Mouse (Mus musculus) G1E (cell line): ENCODE data around the gene Nell1. TPM values are rescaled to one million over a fixed set of nuclear protein-coding genes. Genes with fewer than 3 reads are reported as not detected.

Source experiments
- ATAC-seq: 2 replicates; pipeline ENCODE4 v1.8.0; 2016; ENCODE audit warnings: mild to moderate bottlenecking; ENCODE audit not compliant: insufficient number of reproducible peaks, poor library complexity, low FRiP score, severe bottlenecking; ENCODE audit errors: extremely low read depth
- DNase-seq: peaks from one replicate; pipeline ENCODE4 v3.0.0; 2012; ENCODE audit warnings: low spot score
- H3K27me3 ChIP-seq: 2 replicates; pipeline ENCODE4 v1.6.1; 2012; ENCODE audit warnings: mild to moderate bottlenecking, low read length, inconsistent platforms; ENCODE audit not compliant: insufficient read depth
- H3K36me3 ChIP-seq: replicated peaks from 2 replicates; pipeline ENCODE3; 2012; ENCODE audit warnings: mild to moderate bottlenecking, inconsistent platforms
- H3K4me1 ChIP-seq: 2 replicates; pipeline ENCODE4 v1.6.1; 2012; ENCODE audit warnings: low read depth, low read length, inconsistent platforms, mixed read lengths; ENCODE audit not compliant: insufficient read depth
- H3K4me3 ChIP-seq: 2 replicates; pipeline ENCODE4 v1.5.1; 2012; ENCODE audit warnings: low read depth, mild to moderate bottlenecking, inconsistent platforms, low read length, moderate library complexity, mixed read lengths
- H3K9me3 ChIP-seq: replicated peaks from 2 replicates; pipeline ENCODE4 v1.6.1; 2012; ENCODE audit warnings: inconsistent platforms
- CTCF ChIP-seq: IDR thresholded peaks from 2 replicates; pipeline ENCODE4 v1.5.1; 2012; ENCODE audit warnings: low read depth, low read length, inconsistent platforms, mixed read lengths
- GATA1 ChIP-seq: IDR thresholded peaks from 2 replicates; pipeline ENCODE4 v1.6.1; 2012; ENCODE audit warnings: borderline replicate concordance, low read length, inconsistent platforms, mixed read lengths
- GATA2 ChIP-seq: IDR thresholded peaks from 2 replicates; pipeline ENCODE4 v1.6.1; 2012; ENCODE audit warnings: low read depth, low read length, inconsistent platforms, borderline replicate concordance
- POLR2AphosphoS5 ChIP-seq: IDR thresholded peaks from 2 replicates; pipeline ENCODE4 v1.6.1; 2012; ENCODE audit warnings: low read depth, low read length, inconsistent platforms; ENCODE audit not compliant: insufficient replicate concordance
- TAL1 ChIP-seq: conservative IDR thresholded peaks from 2 replicates; pipeline ENCODE4 v1.6.1; 2012; ENCODE audit warnings: low read depth, low read length, inconsistent platforms, mixed read lengths
- polyA plus RNA-seq: library from polyadenylated mRNA; stranded (reverse); fragments of >175 nt; gene quantifications from 2 replicates; pipeline ENCODE4 v1.2.3, GENCODE M21; 2012
- total RNA-seq, 2 experiments: library from RNA; stranded (forward) in 1 of 2; stranded (reverse) in 1 of 2; fragments of 200-1000 nt in 1 of 2; fragments of >200 nt in 1 of 2; fragmentation: Nextera tagmentation in 1 of 2; gene quantifications; 2 replicates each; pipeline ENCODE4 v1.2.3; 2014 to 2017

Gene Nell1
- total and polyA plus RNA-seq, 3 experiments, result 0.05 TPM; not detected in 2

DNA sequence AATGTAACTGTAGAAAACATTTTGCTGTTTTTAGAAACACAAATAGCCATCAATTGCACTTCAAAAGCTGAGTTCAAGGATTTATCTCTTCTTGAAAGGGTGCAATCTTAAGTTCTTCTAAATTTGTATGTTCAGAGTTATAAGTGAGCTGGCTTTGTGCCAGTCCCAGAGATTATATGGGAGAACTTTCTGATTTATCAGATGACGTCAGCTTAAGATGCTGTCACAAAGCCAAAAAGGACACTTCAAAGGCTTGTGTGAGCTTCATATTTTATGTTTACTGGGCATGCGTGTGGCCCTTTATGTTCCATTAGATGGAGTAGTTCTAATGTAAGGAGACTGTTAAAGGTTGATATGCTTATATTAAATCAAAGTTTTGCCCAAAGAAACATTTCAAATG, 445.3 kb downstream of the Nell1 start:
- ATAC-seq, result no peak
- H3K4me3 ChIP-seq, result no peak overlapping the region
- TF ChIP-seq GATA2 (no peak), POLR2AphosphoS5 (no peak), GATA1 (no peak), CTCF (no peak), TAL1 (no peak)

DNA sequence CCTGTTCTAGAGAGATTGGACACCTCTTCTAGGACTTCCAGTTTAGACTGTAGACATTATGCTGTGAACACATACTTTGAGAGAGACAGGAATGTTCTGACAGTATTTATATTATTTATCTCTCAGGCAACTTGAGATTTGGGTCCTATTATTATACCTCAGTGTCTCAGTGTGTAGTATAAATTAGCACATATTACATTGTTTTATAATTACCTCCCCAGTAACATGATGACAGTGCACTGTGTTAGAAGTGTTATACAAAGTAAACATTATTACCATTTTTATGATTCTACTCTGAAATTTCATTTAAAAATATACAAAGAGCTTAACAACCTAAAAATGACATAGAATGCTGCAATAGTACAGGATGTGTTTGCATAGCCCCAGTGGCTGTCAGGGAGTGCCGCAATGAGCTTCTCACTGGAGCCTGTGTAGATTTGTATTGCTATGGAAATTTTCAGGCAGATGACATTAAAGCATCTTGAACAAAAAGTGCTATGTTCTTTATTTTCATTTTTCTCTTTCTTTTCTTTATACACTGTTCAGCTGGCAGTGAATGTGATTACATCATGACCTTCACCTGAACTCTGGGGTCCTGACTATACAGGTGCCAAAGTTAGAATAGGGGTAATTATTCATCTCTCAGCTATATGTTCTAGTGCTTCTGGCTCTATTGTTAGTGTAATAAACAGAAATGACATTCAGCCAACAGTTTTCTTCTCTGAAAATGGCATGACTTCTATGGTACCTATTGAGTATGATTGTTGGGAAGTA, 447.9 kb downstream of the Nell1 start:
- DNase-seq, result no peak
- no peaks in the 10 kb centered on the region for H3K4me1 ChIP-seq
- ATAC-seq, result no peak
- TF ChIP-seq GATA1, result no peak
- no peak overlapping the region for H3K4me3 ChIP-seq
- no peaks in the 10 kb centered on the region for H3K36me3 ChIP-seq
- H3K27me3 ChIP-seq, result no peaks in the 10 kb centered on the region
- no peaks in the 10 kb centered on the region; the same call in none of the 2 replicates for H3K9me3 ChIP-seq

More for the DNA sequence above, 445.3 kb downstream of the Nell1 start:
- Histone ChIP-seq H3K36me3 (no peaks in the 10 kb centered on the region), H3K9me3 (peaks cover 3% of the 10 kb centered on the region), H3K27me3 (no peaks in the 10 kb centered on the region), H3K4me1 (no peaks in the 10 kb centered on the region)
- DNase-seq, result no peak

DNA sequence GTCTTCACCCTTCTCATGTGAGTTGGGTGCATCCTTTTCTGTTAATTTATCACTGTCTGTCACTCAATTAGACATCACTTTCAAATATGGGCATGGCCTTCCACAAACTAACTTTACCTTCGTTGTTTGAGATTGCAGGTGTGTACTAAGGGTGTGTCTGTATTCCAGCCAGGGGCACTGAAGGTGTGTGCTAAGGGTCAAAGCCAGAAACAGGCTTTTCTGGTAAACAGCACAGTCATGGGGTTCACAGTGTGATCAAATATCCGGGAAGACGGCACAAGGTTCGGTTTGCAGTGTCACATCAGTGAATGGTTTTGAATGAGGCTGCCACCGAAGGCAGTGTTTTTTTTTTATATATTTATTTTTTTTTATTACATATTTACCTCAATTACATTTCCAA, 455.1 kb downstream of the Nell1 start:
- H3K4me1 ChIP-seq, result no peaks in the 10 kb centered on the region
- DNase-seq (no peak), ATAC-seq (no peak)
- no peaks in the 10 kb centered on the region for H3K36me3 ChIP-seq
- H3K9me3 ChIP-seq, result peaks cover 7% of the 10 kb centered on the region
- H3K27me3 ChIP-seq, result no peaks in the 10 kb centered on the region
- TF ChIP-seq GATA2 (no peak), POLR2AphosphoS5 (no peak), TAL1 (no peak), CTCF (no peak), GATA1 (no peak)
- H3K4me3 ChIP-seq, result no peak overlapping the region

DNA sequence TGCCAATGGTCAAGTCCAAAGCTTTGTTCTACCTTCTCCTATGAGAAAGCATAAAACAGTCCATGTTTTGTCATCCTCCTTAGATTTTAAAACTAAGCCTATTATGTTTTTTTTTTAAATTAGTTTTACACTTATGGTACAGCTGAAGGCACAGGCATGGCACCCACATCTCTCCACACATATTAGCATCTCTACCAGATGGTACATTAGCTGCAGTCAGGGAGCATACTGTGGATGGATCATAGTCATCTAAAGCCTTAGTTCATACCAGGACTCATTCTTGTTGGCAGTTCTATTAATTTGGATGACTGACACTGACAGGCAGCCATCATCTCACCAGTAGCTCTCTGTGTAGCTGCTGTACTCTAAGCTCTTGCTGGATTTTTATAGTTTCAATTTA, 466.6 kb downstream of the Nell1 start:
- Histone ChIP-seq H3K4me3 (no peak overlapping the region), H3K27me3 (no peaks in the 10 kb centered on the region), H3K36me3 (no peaks in the 10 kb centered on the region), H3K4me1 (no peaks in the 10 kb centered on the region), H3K9me3 (peaks cover 32% of the 10 kb centered on the region)
- no peak for ATAC-seq
- no peak for DNase-seq
- TF ChIP-seq CTCF (no peak), GATA1 (no peak), TAL1 (no peak), GATA2 (no peak), POLR2AphosphoS5 (no peak)

DNA sequence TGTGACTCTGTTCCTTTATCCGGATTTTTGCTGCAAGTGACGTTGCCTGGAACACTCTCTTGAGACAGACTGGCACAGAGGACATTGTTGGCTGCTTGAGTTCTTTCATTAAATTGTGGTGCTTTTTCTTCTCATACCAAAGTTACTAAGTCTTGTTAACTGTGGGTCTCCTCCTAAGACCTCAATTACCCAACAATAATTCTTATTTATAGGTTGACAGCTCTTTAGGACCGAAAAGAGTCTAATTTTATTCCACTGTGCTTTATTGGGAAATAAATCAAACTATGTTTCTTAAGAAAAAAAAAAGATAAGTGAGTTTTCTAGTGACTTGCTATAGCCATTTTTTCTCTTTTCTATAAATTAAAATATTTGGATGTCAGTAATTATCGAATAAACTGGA, 472.7 kb downstream of the Nell1 start:
- Histone ChIP-seq H3K4me1 (no peaks in the 10 kb centered on the region), H3K27me3 (no peaks in the 10 kb centered on the region), H3K4me3 (no peak overlapping the region), H3K9me3 (peaks cover 29% of the 10 kb centered on the region), H3K36me3 (no peaks in the 10 kb centered on the region)
- ATAC-seq, result no peak
- DNase-seq, result no peak
- TF ChIP-seq GATA2, result no peak

DNA sequence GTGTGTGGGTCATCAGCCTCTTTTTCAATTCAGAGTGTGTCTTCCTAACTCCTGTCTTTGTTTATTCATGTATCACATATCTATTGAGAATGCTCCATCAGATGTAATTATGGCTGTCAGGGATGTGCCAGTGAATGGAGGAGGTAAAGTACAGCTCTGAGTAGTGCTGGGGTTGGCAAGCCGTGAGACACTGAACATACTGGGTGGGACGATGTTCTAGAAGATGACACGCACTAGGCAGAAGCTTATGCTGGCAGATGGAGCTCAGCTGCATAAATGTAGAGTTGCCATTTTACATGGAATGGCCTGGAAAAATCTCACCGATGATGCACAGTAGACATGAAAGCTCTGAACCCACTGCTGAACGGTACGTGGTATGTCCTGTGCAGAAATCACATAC, 493.1 kb downstream of the Nell1 start:
- ATAC-seq (no peak), DNase-seq (no peak)
- no peaks in the 10 kb centered on the region for H3K36me3 ChIP-seq
- TF ChIP-seq GATA2 (no peak), GATA1 (no peak), CTCF (no peak), TAL1 (no peak), POLR2AphosphoS5 (no peak)
- H3K9me3 ChIP-seq, result peaks cover 25% of the 10 kb centered on the region
- H3K4me1 ChIP-seq, result no peaks in the 10 kb centered on the region
- H3K4me3 ChIP-seq, result no peak overlapping the region
- H3K27me3 ChIP-seq, result no peaks in the 10 kb centered on the region

DNA sequence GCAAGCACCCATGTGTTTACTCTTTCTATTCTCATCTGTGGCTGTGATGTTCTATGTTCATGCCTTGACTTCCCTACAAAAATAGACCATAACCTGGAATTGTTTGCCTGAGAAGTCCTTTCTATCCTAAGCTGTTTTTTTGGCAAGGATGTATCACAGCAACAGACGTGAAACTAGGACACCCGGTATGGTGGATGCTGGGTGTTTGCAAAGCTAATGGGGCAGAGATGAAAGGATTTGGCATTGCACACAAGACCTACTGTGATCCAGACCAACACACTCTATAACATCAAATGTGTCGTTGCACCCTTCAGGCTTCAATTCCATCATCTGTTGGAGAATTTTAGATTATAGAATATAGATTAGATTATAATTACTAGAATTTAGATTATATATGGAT, 495.9 kb downstream of the Nell1 start:
- ATAC-seq, result no peak
- peaks cover 18% of the 10 kb centered on the region for H3K9me3 ChIP-seq
- H3K4me1 ChIP-seq, result no peaks in the 10 kb centered on the region

More for the DNA sequence above, 495.9 kb downstream of the Nell1 start:
- Histone ChIP-seq H3K36me3 (no peaks in the 10 kb centered on the region), H3K27me3 (no peaks in the 10 kb centered on the region), H3K4me3 (no peak overlapping the region)
- TF ChIP-seq GATA1 (no peak), TAL1 (no peak), GATA2 (no peak), CTCF (no peak), POLR2AphosphoS5 (no peak)
- no peak for DNase-seq
